Mouse (Mus musculus) C2C12 (cell line): ENCODE results near the gene Fer. TPM values are rescaled to one million over a fixed set of nuclear protein-coding genes. Genes with fewer than 3 reads are reported as not detected.

ENCODE experiments used
- H3K27me3 ChIP-seq: one replicate; pipeline ENCODE4 v1.6.1; 2011; ENCODE audit not compliant: control insufficient read depth, insufficient read depth, insufficient read length
- H3K36me3 ChIP-seq: one replicate; pipeline ENCODE4 v1.6.1; 2011; ENCODE audit not compliant: control insufficient read depth, insufficient read depth
- H3K4me3 ChIP-seq: one replicate; pipeline ENCODE4 v1.5.1; 2011; ENCODE audit warnings: mild to moderate bottlenecking, control low read depth; ENCODE audit not compliant: poor library complexity, insufficient read depth, severe bottlenecking
- H3K79me2 ChIP-seq: one replicate; pipeline ENCODE4 v1.6.1; 2011; ENCODE audit not compliant: control insufficient read depth, insufficient read depth
- H3K79me3 ChIP-seq: one replicate; pipeline ENCODE4 v1.6.1; 2011; ENCODE audit warnings: low read depth, control low read depth
- H3ac ChIP-seq: one replicate; pipeline ENCODE3; 2011; ENCODE audit warnings: low read depth; ENCODE audit not compliant: control insufficient read depth, insufficient read length
- CEBPB ChIP-seq: IDR thresholded peaks from one replicate; pipeline ENCODE4 v1.6.1; 2011; ENCODE audit warnings: low read depth, mild to moderate bottlenecking, control low read depth, moderate library complexity
- CTCF ChIP-seq: IDR thresholded peaks from one replicate; pipeline ENCODE4 v1.5.1; 2011; ENCODE audit not compliant: control insufficient read depth, insufficient read depth, insufficient read length
- FOSL1 ChIP-seq: IDR thresholded peaks from one replicate; pipeline ENCODE4 v1.8.0; 2011; ENCODE audit warnings: mild to moderate bottlenecking, low read length; ENCODE audit not compliant: poor library complexity, insufficient read depth, severe bottlenecking
- MAX ChIP-seq: IDR thresholded peaks from one replicate; pipeline ENCODE4 v1.6.1; 2011; ENCODE audit warnings: mild to moderate bottlenecking, control low read depth
- MYOD1 ChIP-seq: IDR thresholded peaks from one replicate; pipeline ENCODE4 v1.6.1; 2011; ENCODE audit warnings: low read depth; ENCODE audit not compliant: control insufficient read depth, insufficient read length
- MYOG ChIP-seq: IDR thresholded peaks from one replicate; pipeline ENCODE4 v1.6.1; 2011; ENCODE audit not compliant: control insufficient read depth, insufficient read length; ENCODE audit errors: extremely low read depth
- USF1 ChIP-seq: IDR thresholded peaks from one replicate; pipeline ENCODE4 v1.6.1; 2011; ENCODE audit warnings: low read depth, mild to moderate bottlenecking, control low read depth, moderate library complexity
- polyA plus RNA-seq: library from polyadenylated mRNA; unstranded; fragments of >200 nt; fragmentation: generic; extraction: Trizol; gene quantifications from one replicate; pipeline ENCODE4 v1.2.1, GENCODE M21; 2012; ENCODE audit warnings: missing spikeins

The Fer gene
- polyA plus RNA-seq, 1 experiment = 8.8 TPM

GRCm38 (mm10) chr17:64113625-64114024 is 250.8 kb downstream of the Fer start:
- TF ChIP-seq USF1 (no peak), MAX (no peak), CEBPB (no peak), FOSL1 (no peak), CTCF (no peak), MYOG (no peak), MYOD1 (no peak)
- Histone ChIP-seq H3K79me2 (no peaks in the 10 kb centered on the region), H3K4me3 (no peak overlapping the region), H3ac (no peak overlapping the region), H3K36me3 (no peaks in the 10 kb centered on the region), H3K27me3 (no peaks in the 10 kb centered on the region), H3K79me3 (no peaks in the 10 kb centered on the region)

GRCm38 (mm10) chr17:64116762-64117161 is 253.9 kb downstream of the Fer start:
- no peak for TF ChIP-seq MAX
- no peak for TF ChIP-seq CTCF
- TF ChIP-seq CEBPB = no peak
- no peak for TF ChIP-seq USF1
- TF ChIP-seq MYOD1 = no peak
- TF ChIP-seq FOSL1 = no peak
- Histone ChIP-seq H3K4me3 (no peak overlapping the region), H3K79me2 (no peaks in the 10 kb centered on the region), H3K27me3 (no peaks in the 10 kb centered on the region), H3ac (no peak overlapping the region), H3K36me3 (no peaks in the 10 kb centered on the region), H3K79me3 (no peaks in the 10 kb centered on the region)

DNA sequence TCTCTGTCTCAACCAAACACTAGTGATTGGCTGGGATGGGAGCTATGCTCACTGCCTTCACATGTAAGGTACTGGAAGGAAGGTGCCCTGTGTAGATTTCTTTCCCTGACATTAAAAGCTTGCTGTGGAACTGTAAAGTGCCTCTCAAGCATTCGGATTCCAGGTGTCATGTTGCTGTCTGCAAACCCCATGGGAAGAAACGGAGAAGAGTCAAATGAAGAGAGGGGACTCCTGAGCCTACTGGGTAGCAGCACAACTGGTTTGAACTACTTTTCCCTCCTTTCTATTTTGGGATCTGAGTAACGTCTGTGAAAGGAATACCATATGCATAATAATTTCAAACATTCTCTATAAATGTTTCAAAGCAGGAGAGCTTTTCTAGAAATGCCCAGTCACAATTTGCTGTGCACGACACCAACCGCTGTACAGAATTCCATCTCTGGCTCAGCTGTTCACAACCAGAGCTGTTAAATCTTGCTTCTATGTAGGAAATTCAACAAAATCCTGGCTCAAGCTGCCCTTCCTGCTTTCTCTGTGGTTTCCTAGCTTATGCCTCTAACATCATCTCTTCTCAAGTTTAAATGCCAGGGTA is 256.9 kb downstream of the Fer start:
- Histone ChIP-seq H3K79me2 (no peaks in the 10 kb centered on the region), H3K27me3 (no peaks in the 10 kb centered on the region), H3ac (no peak overlapping the region), H3K4me3 (no peak overlapping the region), H3K79me3 (no peaks in the 10 kb centered on the region), H3K36me3 (no peaks in the 10 kb centered on the region)
- TF ChIP-seq FOSL1 (no peak), CEBPB (no peak), USF1 (no peak), CTCF (no peak), MYOG (no peak)

DNA sequence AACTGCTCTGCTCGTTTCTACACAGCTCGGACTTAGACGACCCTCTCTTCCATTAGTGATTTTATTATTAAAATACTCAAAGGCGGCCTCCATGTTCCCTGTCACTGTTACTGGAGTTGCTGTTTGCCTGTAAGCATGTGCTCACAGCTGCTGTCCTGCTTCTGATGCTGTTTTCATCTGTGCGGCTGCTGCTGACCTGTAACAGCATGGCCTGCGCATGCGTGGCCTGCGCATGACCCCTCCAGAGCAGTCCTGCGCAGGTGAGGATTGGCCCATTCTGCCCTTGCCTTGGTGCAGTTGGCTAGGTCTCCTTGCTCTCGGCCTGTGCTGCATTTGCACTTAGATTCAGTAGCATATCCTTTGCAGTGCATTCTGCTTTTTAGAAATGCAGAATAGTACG is 259.7 kb downstream of the Fer start:
- TF ChIP-seq MYOD1 (no peak), CTCF (no peak), CEBPB (no peak), MAX (no peak), MYOG (no peak)
- no peaks in the 10 kb centered on the region for H3K79me2 ChIP-seq
- H3K36me3 ChIP-seq = no peaks in the 10 kb centered on the region

DNA sequence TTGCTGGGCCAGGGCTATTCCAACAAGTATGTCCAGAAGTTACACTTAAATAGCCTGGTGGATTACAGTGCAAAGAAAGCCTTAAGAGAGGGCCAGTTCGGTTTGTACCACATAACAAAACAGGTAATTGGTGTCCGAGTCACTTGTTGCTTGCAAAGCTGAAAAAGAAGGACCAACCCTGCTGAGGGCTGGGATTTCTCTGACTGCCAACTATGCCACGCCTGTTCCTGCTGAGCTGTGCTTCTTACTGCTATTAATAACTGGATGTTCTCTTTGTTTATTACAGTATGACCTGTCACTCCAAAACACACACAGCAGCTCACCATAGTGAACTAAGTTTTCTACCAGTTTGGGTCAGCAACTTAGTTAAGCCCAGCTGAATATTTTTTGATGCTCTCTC is 260.9 kb downstream of the Fer start:
- H3K27me3 ChIP-seq = no peaks in the 10 kb centered on the region
- no peaks in the 10 kb centered on the region for H3K79me3 ChIP-seq
- TF ChIP-seq MAX (no peak), USF1 (no peak), CEBPB (no peak), FOSL1 (no peak), MYOG (no peak), MYOD1 (no peak), CTCF (no peak)
- no peak overlapping the region for H3K4me3 ChIP-seq
- H3ac ChIP-seq = no peak overlapping the region
- H3K79me2 ChIP-seq = no peaks in the 10 kb centered on the region
- no peaks in the 10 kb centered on the region for H3K36me3 ChIP-seq

More for the DNA sequence above, 259.7 kb downstream of the Fer start:
- Histone ChIP-seq H3K79me3 (no peaks in the 10 kb centered on the region), H3K27me3 (no peaks in the 10 kb centered on the region), H3K4me3 (no peak overlapping the region), H3ac (no peak overlapping the region)

- Histone ChIP-seq H3K36me3 (no peaks in the 10 kb centered on the region), H3K4me3 (no peak overlapping the region), H3K27me3 (no peaks in the 10 kb centered on the region), H3K79me2 (no peaks in the 10 kb centered on the region), H3ac (no peak overlapping the region), H3K79me3 (no peaks in the 10 kb centered on the region)
- no peak for TF ChIP-seq FOSL1
- no peak for TF ChIP-seq CTCF
- TF ChIP-seq MYOD1 = no peak
- TF ChIP-seq USF1 = no peak
- TF ChIP-seq CEBPB = no peak
- TF ChIP-seq MAX = no peak
- no peak for TF ChIP-seq MYOG
Measured at GRCm38 (mm10) chr17:64126904-64127303, 264.0 kb downstream of the Fer start.
